Mouse (Mus musculus): ENCODE measurements around the gene Mpo. TPM values are rescaled to one million over a fixed set of nuclear protein-coding genes. Genes with fewer than 3 reads are reported as not detected.

Mpo gene
- polyA plus RNA-seq, 1 experiment from 2014 or later = 0.51 TPM

DNA sequence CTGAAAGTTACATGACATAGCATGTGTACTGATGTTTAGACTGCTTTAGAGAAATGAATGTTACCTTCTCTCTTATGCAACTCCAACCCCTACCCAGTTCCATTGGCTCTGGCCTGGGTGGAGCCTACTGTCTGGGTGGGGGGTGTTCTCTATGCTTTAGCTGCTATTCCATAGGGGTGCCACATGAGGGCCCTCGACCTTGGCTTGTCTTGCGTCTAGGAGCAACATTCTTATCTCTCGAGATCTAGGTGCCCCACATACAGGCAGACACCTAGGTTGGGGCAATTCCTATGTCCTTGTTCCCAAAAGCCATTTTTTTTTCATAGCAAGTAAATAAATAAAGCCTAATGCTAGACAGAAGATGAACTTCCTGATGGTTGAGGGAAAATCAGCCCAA, 33.8 kb upstream of the Mpo start:
- Histone ChIP-seq H3K4me1 (peaks cover 47% of the 10 kb centered on the region), H3K4me2 (peak overlapping the region; percentile 96), H3K9ac (replicated peaks) (no peak overlapping the region), H3K27me3 (replicated peaks) (no peaks in the 10 kb centered on the region), H3K9me3 (replicated peaks) (no peaks in the 10 kb centered on the region), H3K36me3 (no peaks in the 10 kb centered on the region), H3K4me3 (replicated peaks) (peak overlapping the region; percentile 71), H3K27ac (replicated peaks) (peak overlapping the region; percentile 89)
- 6% methylated on average over 3 of the region's 3 CpGs for WGBS
- no peak for ATAC-seq (ENCODE audit: low FRiP score)

DNA sequence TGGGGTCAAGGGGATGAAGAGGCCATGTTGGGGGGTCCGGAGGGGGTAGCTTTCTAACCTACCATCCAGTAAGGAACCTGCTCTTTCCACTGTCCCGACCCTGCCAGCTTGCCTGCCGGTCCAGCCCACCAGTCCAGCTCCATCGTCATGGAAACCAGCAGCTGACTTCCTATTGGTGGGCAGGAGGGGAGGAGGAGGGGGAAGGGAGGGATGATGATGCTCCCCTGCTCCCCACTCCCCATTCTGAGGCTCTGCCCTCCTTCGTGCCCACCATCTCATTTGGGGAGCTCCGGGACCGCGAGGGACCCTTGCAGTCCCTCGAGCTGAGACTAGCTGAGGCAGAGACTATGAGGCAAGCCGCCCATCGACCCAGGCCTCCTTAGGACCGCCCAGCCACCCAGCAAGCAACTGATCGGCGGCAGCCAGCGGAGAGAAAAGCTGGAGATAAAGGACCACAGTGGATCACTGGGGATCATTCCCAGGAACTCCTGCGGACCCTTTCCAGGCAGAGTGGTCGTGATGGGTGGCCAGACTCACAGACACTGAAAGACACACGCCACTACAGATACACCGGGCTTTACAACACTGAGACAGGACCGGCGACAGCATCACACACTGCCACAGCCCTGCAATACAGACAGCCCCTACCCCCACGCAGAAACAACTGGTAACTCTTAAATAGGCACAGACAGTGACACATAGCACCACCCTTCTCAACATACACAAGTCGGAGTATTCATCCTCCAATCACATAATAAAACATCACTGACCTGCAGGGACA, 32.9 kb upstream of the Mpo start, which contains the start of gene Tspoap1:
Tspoap1 (plus strand) TSS at position 241 of the 781 bp plus-strand sequence.
- 3% methylated on average over 23 of the region's 23 CpGs for WGBS
- H3K9ac ChIP-seq (replicated peaks) = peak within 1 kb of the TSS; percentile 80
- peak within 1 kb of the TSS; percentile 89 for H3K27ac ChIP-seq (replicated peaks)
- H3K9me3 ChIP-seq (replicated peaks) = no peaks in the 10 kb centered on the region
- H3K36me3 ChIP-seq = no peaks in the 10 kb centered on the region
- peak; percentile 87 for ATAC-seq (ENCODE audit: low FRiP score)
- peak within 1 kb of the TSS; percentile 71 for H3K4me3 ChIP-seq (replicated peaks)
- peak within 1 kb of the TSS; percentile 96 for H3K4me2 ChIP-seq
- H3K27me3 ChIP-seq (replicated peaks) = peaks cover 2% of the 10 kb centered on the region
- H3K4me1 ChIP-seq = peaks cover 56% of the 10 kb centered on the region

DNA sequence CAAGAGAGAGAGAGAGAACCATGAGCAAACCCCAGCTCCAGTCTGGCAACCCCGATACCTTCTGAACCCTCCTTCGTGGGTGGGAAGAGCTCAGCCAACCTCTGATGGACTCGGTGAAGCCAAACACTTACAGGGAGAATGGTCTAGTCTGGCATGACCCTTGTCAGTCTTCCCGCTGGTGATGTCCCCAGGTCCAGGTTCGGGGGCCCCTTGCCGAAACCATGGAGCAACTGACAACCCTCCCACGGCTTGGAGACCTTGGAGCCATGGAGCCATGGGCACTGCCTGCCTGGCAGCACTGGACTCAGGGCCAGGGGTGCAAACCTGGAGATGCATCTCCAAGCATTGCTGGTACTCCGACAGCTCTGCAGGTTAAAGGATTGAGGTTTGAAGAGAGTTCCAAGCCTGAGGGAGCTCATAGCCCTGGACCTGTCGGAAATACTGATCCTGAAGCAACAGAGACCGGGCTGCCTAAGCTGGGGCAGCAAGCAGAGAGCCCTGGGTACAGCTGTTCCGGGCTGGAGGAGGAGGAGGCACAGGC, 32.1 kb upstream of the Mpo start:
- 54% methylated on average over 11 of the region's 11 CpGs for WGBS
- Histone ChIP-seq H3K9ac (replicated peaks) (peak overlapping the region; percentile 80), H3K36me3 (0 out of 2 replicates have a peak, but pooled peaks cover 2% of the 10 kb centered on the region), H3K27ac (replicated peaks) (peak overlapping the region; percentile 89), H3K9me3 (replicated peaks) (no peaks in the 10 kb centered on the region), H3K27me3 (replicated peaks) (peaks cover 9% of the 10 kb centered on the region), H3K4me3 (replicated peaks) (peak overlapping the region; percentile 71), H3K4me2 (peak overlapping the region; percentile 96), H3K4me1 (peaks cover 57% of the 10 kb centered on the region)
- ATAC-seq (ENCODE audit: low FRiP score) = no peak

DNA sequence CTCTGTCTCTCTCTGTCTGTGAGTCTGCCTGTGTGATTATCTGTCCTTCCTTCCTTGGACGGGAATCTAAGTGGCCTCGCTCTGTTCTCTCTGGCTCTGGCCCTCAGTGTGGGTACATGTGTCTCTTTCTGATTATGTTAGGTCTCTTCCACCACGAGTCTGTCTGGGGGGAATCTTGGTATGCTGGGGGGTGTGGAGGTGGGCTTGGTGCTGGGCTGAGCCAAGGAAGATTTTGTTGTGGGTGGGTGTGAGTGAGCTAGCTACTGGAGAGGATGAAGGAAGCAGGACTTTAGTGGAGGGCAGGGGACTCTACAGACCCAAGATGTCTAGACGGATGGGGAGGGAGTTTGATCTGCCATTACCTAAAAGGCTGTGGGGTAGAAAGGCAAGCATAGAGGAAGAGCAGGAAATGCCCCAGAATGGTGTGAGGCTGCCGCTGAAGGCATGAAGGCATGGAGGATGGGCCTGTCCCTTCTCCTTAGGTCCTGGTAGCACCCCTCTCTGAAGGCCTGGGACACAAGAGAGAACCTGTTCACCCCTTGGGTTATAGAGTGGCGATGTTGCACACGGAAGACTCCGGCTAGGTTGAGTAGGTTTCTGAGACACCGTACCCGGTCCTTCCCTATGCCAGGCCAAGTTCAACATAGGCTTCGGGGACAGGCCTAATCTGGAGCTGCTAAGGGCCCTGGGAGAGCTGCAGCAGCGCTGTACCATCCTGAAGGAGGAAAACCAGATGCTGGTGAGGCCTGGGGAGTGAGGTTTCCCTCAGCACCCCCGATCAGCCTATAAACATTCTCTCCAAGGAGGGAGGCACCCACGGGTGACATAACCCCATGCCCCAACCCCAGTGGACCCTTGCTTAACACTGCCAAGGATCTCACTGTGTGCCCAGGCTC, 31.3 kb upstream of the Mpo start:
- 73% methylated on average over 14 of the region's 14 CpGs for WGBS
- Histone ChIP-seq H3K27me3 (replicated peaks) (peaks cover 10% of the 10 kb centered on the region), H3K9me3 (replicated peaks) (no peaks in the 10 kb centered on the region), H3K4me3 (replicated peaks) (peak overlapping the region; percentile 71), H3K4me2 (peak overlapping the region; percentile 96), H3K27ac (replicated peaks) (no peak overlapping the region; the same call in 1 of the 2 replicates), H3K9ac (replicated peaks) (peak overlapping the region; percentile 80), H3K36me3 (peaks cover 4% of the 10 kb centered on the region; the same call in 1 of the 2 replicates), H3K4me1 (peaks cover 57% of the 10 kb centered on the region)
- no peak for ATAC-seq (ENCODE audit: low FRiP score)

DNA sequence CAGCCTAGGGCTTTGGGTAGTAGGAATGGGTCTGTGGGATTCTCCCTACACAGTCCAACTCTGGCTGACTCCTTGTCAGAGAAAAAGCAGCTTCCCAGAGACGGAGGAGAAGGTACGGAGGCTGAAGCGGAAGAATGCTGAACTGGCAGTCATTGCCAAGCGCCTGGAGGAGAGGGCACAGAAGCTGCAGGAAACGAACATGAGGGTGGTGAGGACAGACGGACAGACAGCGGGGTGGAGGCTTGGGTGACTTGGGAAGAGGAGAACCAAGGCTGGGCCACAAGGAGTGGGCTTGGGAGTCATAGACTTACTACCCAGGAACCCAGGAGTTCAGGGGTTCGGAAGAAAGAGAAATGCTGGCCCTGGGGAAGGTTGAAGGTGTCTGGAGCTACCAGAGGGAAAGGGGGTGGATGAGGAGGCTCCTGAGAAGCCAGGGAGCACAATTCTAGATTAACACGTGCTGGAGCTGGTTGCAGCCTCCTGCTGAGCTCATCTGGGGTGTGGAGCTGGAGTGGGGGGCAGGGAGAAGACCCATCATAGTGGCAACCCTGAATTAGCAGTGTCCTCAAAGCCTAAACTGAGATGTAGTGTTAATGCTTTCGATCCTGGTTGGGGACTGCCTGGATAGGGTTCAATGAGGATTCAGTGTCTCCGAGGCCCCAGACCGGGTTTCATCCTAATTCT, 30.5 kb upstream of the Mpo start:
- Histone ChIP-seq H3K27me3 (replicated peaks) (peaks cover 10% of the 10 kb centered on the region), H3K4me3 (replicated peaks) (peak overlapping the region; percentile 71), H3K27ac (replicated peaks) (peak overlapping the region; percentile 86), H3K36me3 (peaks cover 11% of the 10 kb centered on the region; the same call in 1 of the 2 replicates), H3K9ac (replicated peaks) (peak overlapping the region; percentile 80), H3K4me2 (peak overlapping the region; percentile 96), H3K4me1 (peaks cover 57% of the 10 kb centered on the region), H3K9me3 (replicated peaks) (no peaks in the 10 kb centered on the region)
- WGBS = 35% methylated on average over 12 of the region's 12 CpGs
- ATAC-seq (ENCODE audit: low FRiP score) = no peak

DNA sequence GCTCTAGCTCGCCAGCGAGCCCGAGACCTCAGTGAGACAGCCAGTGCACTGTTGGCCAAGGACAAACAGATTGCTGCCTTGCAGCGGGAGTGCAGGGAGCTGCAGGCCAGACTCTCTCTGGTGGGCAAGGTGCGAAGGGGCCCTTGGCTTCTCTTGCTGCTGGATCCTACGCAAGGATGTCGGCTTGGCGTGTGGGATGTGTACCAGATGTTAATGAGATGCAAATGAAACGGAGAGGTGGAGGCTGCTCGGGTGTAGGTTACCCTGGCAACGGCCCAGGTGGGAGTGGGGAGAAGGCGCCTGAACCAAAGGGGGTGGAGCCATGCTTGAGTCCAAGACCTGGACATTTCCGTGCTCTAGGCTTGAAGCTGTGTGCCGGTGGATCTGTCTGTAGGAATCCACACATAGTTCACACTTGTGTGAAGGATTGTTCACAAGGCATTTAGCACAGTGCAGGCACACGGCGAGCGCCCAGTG, 29.8 kb upstream of the Mpo start:
- Histone ChIP-seq H3K4me3 (replicated peaks) (peak overlapping the region; percentile 71), H3K27ac (replicated peaks) (peak overlapping the region; percentile 86), H3K9ac (replicated peaks) (peak overlapping the region; percentile 80), H3K4me2 (peak overlapping the region; percentile 96), H3K36me3 (peaks cover 18% of the 10 kb centered on the region), H3K27me3 (replicated peaks) (peaks cover 10% of the 10 kb centered on the region), H3K9me3 (replicated peaks) (no peaks in the 10 kb centered on the region), H3K4me1 (peaks cover 57% of the 10 kb centered on the region)
- WGBS = 1% methylated on average over 17 of the region's 17 CpGs
- peak; percentile 58 for ATAC-seq (ENCODE audit: low FRiP score)

DNA sequence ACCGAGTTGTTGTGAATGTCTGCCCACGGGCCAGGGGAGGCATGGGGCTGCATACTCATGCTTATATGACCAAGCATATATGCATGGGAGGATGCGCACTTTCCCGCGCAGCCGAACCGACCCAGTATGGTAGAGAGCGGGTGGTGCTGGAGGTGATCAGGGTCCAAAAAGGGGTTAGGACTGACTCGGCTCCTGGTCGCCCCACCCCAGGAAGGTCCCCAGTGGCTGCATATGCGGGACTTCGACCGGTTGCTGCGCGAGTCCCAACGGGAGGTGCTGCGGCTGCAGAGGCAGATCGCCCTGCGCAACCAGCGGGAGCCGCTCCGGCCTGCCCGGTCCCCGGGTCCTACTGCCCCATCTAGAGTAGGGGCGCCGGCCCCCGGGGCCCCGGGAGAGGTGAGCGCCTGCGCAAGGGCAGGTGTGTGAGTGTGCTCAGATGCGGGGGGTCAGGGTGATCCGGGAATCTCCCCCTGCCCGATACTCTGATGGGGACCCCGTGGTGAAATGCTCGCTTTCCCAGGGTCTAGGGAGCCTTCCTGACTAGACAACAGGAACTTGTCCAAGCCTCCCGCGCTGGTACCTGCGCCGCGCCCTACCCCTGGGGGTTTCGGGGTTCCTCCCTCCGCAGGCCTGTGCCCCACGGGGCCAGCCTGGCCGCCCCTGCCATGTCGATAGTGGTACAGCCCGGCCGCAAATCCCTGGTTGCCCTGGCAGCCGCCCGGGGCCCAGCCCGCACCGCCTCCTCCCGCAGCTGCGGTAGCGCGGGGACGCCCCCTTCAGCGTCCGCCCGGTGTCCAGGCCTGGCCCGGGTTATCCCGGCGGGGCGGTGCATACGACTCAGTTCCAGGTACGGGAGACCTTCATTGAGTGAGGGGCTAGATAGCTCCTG, 29.1 kb upstream of the Mpo start:
- Histone ChIP-seq H3K4me3 (replicated peaks) (peak overlapping the region; percentile 71), H3K27me3 (replicated peaks) (peaks cover 10% of the 10 kb centered on the region), H3K4me2 (peak overlapping the region; percentile 96), H3K9me3 (replicated peaks) (no peaks in the 10 kb centered on the region), H3K9ac (replicated peaks) (peak overlapping the region; percentile 80), H3K27ac (replicated peaks) (peak overlapping the region; percentile 86), H3K4me1 (peaks cover 57% of the 10 kb centered on the region), H3K36me3 (peaks cover 22% of the 10 kb centered on the region)
- peak; percentile 26 for ATAC-seq (ENCODE audit: low FRiP score)
- under 1% methylated on average over 65 of the region's 65 CpGs for WGBS

DNA sequence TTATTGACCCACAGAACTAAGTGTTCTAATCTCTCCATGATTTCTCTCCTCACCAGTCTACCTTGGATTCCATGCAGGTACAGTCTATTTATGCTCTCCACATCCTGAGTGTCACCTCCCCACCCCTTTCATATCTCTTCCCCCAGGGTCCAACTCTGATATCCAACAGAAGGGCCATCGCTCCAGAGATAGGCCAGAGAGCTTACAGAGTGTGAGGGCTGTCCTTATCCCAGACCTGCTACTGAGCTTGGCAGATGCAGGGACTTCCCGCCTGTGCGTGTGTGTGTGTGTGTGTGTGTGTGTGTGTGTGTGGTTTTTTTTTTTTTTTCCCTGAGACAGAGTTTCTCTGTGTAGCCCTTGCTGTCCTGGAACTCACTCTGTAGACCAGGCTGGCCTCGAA, 24.6 kb upstream of the Mpo start:
- H3K27me3 ChIP-seq (replicated peaks) = peaks cover 10% of the 10 kb centered on the region
- no peak overlapping the region for H3K4me2 ChIP-seq
- 92% methylated on average over 4 of the region's 4 CpGs for WGBS
- ATAC-seq (ENCODE audit: low FRiP score) = no peak
- no peak overlapping the region for H3K27ac ChIP-seq (replicated peaks)
- H3K9ac ChIP-seq (replicated peaks) = no peak overlapping the region
- H3K9me3 ChIP-seq (replicated peaks) = no peaks in the 10 kb centered on the region
- H3K4me1 ChIP-seq = peaks cover 19% of the 10 kb centered on the region
- peaks cover 55% of the 10 kb centered on the region for H3K36me3 ChIP-seq
- H3K4me3 ChIP-seq (replicated peaks) = no peak overlapping the region

DNA sequence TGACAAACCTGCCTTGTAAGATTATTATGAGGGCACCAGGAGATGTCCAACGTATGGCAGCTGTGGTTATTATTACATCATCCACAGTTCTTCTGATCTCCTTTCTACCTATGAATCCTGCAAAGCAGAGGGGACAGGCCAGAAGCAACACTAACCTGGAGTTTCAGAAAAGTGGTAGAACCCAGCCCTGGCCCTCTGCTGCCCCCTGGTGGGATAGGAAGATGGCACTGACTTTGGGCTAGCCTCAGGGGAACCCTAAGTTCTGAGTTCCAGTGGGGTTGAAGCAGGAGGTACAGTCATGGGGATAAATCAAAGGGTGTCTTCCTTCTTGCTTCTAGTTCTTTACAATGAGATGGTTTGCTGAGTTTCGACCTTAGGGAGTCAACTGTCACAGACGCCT, 22.4 kb upstream of the Mpo start:
- H3K4me3 ChIP-seq (replicated peaks) = no peak overlapping the region
- no peak overlapping the region for H3K27ac ChIP-seq (replicated peaks)
- no peaks in the 10 kb centered on the region for H3K9me3 ChIP-seq (replicated peaks)
- H3K9ac ChIP-seq (replicated peaks) = no peak overlapping the region
- ATAC-seq (ENCODE audit: low FRiP score) = no peak
- no peak overlapping the region for H3K4me2 ChIP-seq
- H3K27me3 ChIP-seq (replicated peaks) = peaks cover 3% of the 10 kb centered on the region
- H3K36me3 ChIP-seq = peaks cover 60% of the 10 kb centered on the region
- 70% methylated on average over 3 of the region's 3 CpGs for WGBS
- H3K4me1 ChIP-seq = no peaks in the 10 kb centered on the region

DNA sequence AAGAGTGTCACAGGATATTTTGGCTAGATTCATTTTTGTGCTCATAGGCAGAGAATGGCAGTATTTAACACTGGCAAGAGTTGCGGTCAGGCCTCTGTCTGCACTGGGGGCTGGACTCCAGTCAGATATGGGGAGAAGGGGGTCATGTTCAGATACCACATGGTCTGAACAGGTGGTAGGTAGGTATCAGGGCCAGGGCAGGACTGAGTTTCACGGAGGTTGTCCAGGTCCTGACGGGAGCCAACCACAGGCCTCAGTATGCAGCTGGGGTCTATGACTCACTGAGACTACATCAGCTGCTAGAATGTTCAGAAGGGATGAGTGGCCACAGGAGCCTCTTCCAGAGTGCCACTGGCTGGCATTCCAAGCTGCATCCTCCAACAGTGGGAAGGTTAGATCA, 21.0 kb upstream of the Mpo start:
- Histone ChIP-seq H3K9me3 (replicated peaks) (no peaks in the 10 kb centered on the region), H3K9ac (replicated peaks) (no peak overlapping the region), H3K27ac (replicated peaks) (no peak overlapping the region), H3K27me3 (replicated peaks) (no peaks in the 10 kb centered on the region), H3K4me2 (no peak overlapping the region), H3K4me1 (no peaks in the 10 kb centered on the region), H3K36me3 (peaks cover 66% of the 10 kb centered on the region), H3K4me3 (replicated peaks) (no peak overlapping the region)
- WGBS = 94% methylated on average over 3 of the region's 3 CpGs
- ATAC-seq (ENCODE audit: low FRiP score) = no peak
